Mouse (Mus musculus): ENCODE results near the gene Cadps2. TPM values are rescaled to one million over a fixed set of nuclear protein-coding genes. Genes with fewer than 3 reads are reported as not detected.

Gene Cadps2
- total RNA-seq, 2 experiments from 2014 or later = 82.4 to 91.4 TPM

- H3K27ac ChIP-seq = no peak overlapping the region
- intact Hi-C loops (cut with DNase I) = no loop called here
- TF ChIP-seq CTCF (IDR thresholded peaks at IDR 0.05) = no peak
- no peak for DNase-seq (ENCODE audit: extremely low spot score in 1 of 2, low spot score in 2 of 2)
- no peak overlapping the region for H3K4me3 ChIP-seq
Measured at GRCm38 (mm10) chr6:23257981-23258380, 581.2 kb downstream of the Cadps2 start.

DNA sequence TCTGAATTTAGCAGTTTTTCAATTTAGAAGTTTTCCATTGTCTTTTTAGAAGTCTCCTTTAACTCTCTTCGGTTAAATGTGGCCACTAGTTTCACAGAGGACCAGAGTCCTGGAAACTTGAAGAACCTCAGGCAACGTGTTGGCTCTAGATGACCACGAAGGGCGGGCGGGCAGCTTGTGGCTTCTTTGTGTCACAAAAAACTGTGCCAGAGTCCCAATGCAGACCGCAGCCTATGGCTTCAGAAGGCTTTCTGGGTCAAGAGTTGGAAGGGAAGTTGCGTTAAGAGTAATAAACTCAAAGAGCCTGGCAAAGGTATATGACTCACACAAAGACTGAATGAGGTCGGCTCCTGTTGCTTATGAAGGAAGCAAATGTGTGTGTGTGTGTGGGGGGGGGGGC, 584.1 kb downstream of the Cadps2 start:
- no peak for TF ChIP-seq CTCF (IDR thresholded peaks at IDR 0.05)
- no peak for DNase-seq (ENCODE audit: extremely low spot score in 1 of 2, low spot score in 2 of 2)
- intact Hi-C loops (cut with DNase I) = no loop called here
- no peak overlapping the region for H3K27ac ChIP-seq
- no peak overlapping the region for H3K4me3 ChIP-seq

- no peak for TF ChIP-seq CTCF (IDR thresholded peaks at IDR 0.05)
- intact Hi-C loops (cut with DNase I) = loop anchor here (5.0 kb wide), 1 partner anchor 962 kb away; no protein-coding TSS in a partner anchor
- Histone ChIP-seq H3K27ac (no peak overlapping the region), H3K4me3 (no peak overlapping the region)
- no peak for DNase-seq (ENCODE audit: extremely low spot score in 1 of 2, low spot score in 2 of 2)
Measured at GRCm38 (mm10) chr6:23254644-23255043, 584.6 kb downstream of the Cadps2 start.

GRCm38 (mm10) chr6:23253353-23254311, 585.6 kb downstream of the Cadps2 start:
- intact Hi-C loops (cut with DNase I) = loop anchor here (5.0 kb wide), 1 partner anchor 961 kb away; no protein-coding TSS in a partner anchor
- H3K4me3 ChIP-seq = no peak overlapping the region
- no peak for DNase-seq (ENCODE audit: extremely low spot score in 1 of 2, low spot score in 2 of 2)
- H3K27ac ChIP-seq = no peak overlapping the region
- TF ChIP-seq CTCF (IDR thresholded peaks at IDR 0.05) = no peak

DNA sequence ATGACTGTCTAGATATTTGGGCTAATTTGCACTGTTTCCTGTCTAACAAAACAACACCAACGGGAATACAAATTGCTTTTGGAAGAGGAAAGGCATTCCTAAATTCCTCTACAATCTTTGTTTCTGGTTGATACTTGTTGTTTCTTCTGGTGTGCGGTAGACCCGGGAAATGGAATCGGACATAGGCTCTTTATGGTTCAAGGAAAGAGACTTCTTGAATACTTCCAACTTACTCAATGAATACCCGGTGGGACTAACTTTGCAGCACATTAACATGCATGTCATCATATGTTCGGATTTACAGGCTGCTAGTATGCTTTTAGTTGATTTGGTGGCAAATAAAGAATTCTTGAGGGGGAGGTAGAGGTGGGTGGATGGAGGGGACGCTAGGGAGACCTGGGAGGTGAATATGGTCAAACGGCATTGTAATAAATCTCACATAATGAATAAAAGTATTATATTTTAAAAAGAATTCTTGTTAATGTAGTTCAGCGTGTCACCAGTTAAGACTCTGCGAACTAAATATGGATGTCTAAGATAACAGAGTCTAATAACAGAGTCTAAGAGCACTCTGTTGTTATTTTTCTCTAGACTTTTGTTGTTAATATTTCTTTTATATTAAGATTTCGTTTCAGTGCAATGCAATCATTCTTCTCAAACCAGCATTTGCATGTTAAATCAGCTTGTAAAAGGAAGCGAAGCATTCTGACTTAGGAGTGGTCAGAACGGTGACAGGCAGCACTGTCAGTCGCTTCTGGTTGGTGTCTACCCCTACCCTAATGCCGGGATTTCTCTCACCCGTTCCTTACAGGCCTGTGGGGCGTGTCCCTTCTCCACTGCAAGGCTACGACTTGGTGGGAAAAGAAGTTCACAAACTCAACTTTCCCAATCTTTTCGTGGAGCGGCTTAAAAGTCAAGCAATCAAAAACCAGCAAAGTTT, 586.8 kb downstream of the Cadps2 start:
- no peak overlapping the region for H3K4me3 ChIP-seq
- no peak for TF ChIP-seq CTCF (IDR thresholded peaks at IDR 0.05)
- intact Hi-C loops (cut with DNase I) = loop anchor here (5.0 kb wide), 1 partner anchor 960 kb away; no protein-coding TSS in a partner anchor
- no peak overlapping the region for H3K27ac ChIP-seq
- DNase-seq (ENCODE audit: extremely low spot score in 1 of 2, low spot score in 2 of 2) = no peak

GRCm38 (mm10) chr6:23251431-23251830, 587.8 kb downstream of the Cadps2 start:
- no peak overlapping the region for H3K27ac ChIP-seq
- no peak overlapping the region for H3K4me3 ChIP-seq
- DNase-seq (ENCODE audit: extremely low spot score in 1 of 2, low spot score in 2 of 2) = no peak
- intact Hi-C loops (cut with DNase I) = loop anchor here (5.0 kb wide), 1 partner anchor 959 kb away; no protein-coding TSS in a partner anchor
- TF ChIP-seq CTCF (IDR thresholded peaks at IDR 0.05) = no peak

- no peak for TF ChIP-seq CTCF (IDR thresholded peaks at IDR 0.05)
- no peak for DNase-seq (ENCODE audit: extremely low spot score in 1 of 2, low spot score in 2 of 2)
- Histone ChIP-seq H3K4me3 (no peak overlapping the region), H3K27ac (no peak overlapping the region)
- intact Hi-C loops (cut with DNase I) = loop anchor here (5.0 kb wide), 1 partner anchor 958 kb away; no protein-coding TSS in a partner anchor
Measured at GRCm38 (mm10) chr6:23250288-23250955, 588.8 kb downstream of the Cadps2 start.

DNA sequence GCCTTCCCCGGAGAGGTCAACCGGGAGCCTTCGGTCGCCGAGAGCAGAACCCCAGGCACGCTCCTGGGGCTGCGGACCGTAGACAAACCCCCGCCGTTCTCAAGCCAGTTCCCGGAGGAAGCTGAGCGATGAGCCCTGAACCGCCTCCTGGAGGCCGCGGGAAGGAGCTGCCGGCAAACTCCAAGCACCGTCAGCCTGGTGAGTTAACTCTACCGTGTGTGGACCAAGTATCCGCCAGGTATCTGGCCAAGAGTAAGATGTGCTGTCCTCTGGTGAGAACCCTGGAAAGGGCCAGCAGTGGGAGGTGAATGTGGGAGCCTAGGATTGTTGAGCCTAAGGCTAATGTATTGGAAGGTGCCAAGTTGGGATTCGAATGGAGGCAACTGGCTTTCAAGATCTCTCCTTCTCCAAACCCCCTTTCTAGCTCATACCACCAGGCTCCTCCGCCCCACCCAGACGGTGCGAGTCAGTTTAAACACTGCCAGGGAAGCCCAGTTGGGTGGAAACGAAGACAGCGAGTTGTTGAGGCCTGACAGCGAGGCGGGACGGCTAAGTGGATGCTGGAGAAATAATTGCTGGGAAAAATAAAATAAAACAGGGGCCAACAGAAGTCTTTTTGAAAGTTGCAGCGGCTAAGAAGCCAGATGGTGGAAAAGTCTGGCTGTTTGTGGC, 589.5 kb downstream of the Cadps2 start:
- no peak overlapping the region for H3K4me3 ChIP-seq

GRCm38 (mm10) chr6:23249053-23249401, 590.2 kb downstream of the Cadps2 start:
- Histone ChIP-seq H3K4me3 (no peak overlapping the region), H3K27ac (no peak overlapping the region)
- TF ChIP-seq CTCF (IDR thresholded peaks at IDR 0.05) = no peak
- intact Hi-C loops (cut with DNase I) = loop anchor here (10.0 kb wide), 1 partner anchor 1044 kb away; no protein-coding TSS in a partner anchor
- DNase-seq (ENCODE audit: extremely low spot score in 1 of 2, low spot score in 2 of 2) = no peak

More for the DNA sequence above, 589.5 kb downstream of the Cadps2 start:
- no peak; the same call in 1 of the 2 replicates for TF ChIP-seq CTCF (IDR thresholded peaks at IDR 0.05)
- no peak overlapping the region for H3K27ac ChIP-seq
- intact Hi-C loops (cut with DNase I) = loop anchor here (5.0 to 10.0 kb wide), 2 partner anchors 957 to 1045 kb away; no protein-coding TSS in a partner anchor
- no peak for DNase-seq (ENCODE audit: extremely low spot score in 1 of 2, low spot score in 2 of 2)

DNA sequence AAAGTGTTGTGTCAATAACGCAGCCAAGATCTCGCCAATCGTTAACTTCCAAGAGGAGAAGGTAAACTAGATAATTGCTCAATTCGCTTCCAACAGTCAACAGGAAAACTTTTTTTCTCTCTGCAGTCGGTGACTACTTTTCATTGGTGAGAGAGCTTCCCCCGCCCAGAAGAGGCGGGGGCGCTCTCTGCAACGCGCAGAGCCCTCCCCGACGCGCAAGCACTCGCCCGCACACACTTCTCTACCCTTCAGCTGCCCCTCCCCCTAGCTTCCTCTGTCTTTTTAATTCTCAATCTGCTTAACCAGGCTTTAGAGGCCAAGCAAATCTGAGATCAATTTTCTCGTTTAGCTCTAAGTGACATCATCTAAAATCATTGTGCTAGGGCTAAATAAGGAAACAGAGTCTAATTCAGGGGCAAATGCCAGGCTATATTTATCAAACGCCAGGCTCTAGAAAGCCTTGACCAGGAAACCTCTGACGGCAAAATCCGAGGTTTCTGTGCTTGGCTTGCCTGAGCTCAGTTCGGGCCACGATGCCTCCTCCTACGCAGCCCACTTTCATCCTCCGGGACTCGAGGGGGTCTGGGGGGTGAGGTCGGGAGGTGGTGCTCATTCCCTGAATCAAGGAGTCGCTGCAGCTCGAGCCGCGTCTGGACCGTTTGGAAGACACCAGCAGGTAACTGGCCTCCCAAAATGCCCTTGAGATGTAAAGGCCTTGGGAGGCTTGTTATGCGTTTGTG, 590.7 kb downstream of the Cadps2 start, which contains the start of gene Fezf1:
Gene Fezf1, minus strand, starts transcription at position 50 of the 740 bp plus-strand sequence.
- no peak for TF ChIP-seq CTCF (IDR thresholded peaks at IDR 0.05)
- intact Hi-C loops (cut with DNase I) = loop anchor here (10.0 kb wide), 1 partner anchor 1044 kb away; no protein-coding TSS in a partner anchor
- Histone ChIP-seq H3K4me3 (no peak within 1 kb of the TSS), H3K27ac (no peak within 1 kb of the TSS)
- no peak for DNase-seq (ENCODE audit: extremely low spot score in 1 of 2, low spot score in 2 of 2)

Measured in left cerebral cortex, adult 2 months (tissue).